Mouse (Mus musculus) Patski (cell line): Measurements from ENCODE around the gene Klra2. TPM values are rescaled to one million over a fixed set of nuclear protein-coding genes. Genes with fewer than 3 reads are reported as not detected.

Experiments used
- ATAC-seq: fragments of 100-300 bp; one replicate; pipeline ENCODE4 v1.8.0; 2021
- CTCF ChIA-PET: fragments of 350-600 bp; sonication (Branson Sonifier 250); formaldehyde crosslinking; loops from one replicate; lab custom pipeline; 2022; ENCODE audit warnings: inconsistent platforms; lab: Charles Lee
- POLR2A ChIA-PET: fragments of 350-600 bp; sonication (Branson Sonifier 250); formaldehyde crosslinking; loops from one replicate; lab custom pipeline; 2022; ENCODE audit warnings: antibody characterized with exemption, inconsistent platforms; lab: Charles Lee
- DNase-seq: peaks from one replicate; pipeline ENCODE4 v3.0.0-alpha.2; 2011; ENCODE audit warnings: low read depth, low spot score
- H3K27me3 ChIP-seq: fragments of 371-371 bp; one replicate; pipeline ENCODE4 v1.5.1; 2021
- CTCF ChIP-seq: fragments of 100-300 bp; IDR thresholded peaks from one replicate; pipeline ENCODE4 v1.5.1; 2021
- in situ Hi-C: fragments of 300-500 bp; cut with MboI; formaldehyde crosslinking; loops from 3 replicates; pipeline ENCODE4 v1.11.1; 2018; ENCODE audit warnings: low pct_unique_long_range_greater_than_20kb, mixed read lengths
- polyA plus RNA-seq: library from polyadenylated mRNA; unstranded; gene quantifications from one replicate; pipeline ENCODE4 v1.2.3, GENCODE M21; 2021

Gene Klra2
- polyA plus RNA-seq, 1 experiment from 2014 or later = 0.24 TPM

GRCm38 (mm10) chr6:131269599-131269998 lies 22.4 kb upstream of the Klra2 start:
- ChIA-PET CTCF (no interaction called here), POLR2A (no interaction called here)
- ATAC-seq (no peak), DNase-seq (no peak)
- no peaks in the 10 kb centered on the region for H3K27me3 ChIP-seq
- in situ Hi-C loops = no loop called here
- TF ChIP-seq CTCF = no peak

- ChIA-PET POLR2A (no interaction called here), CTCF (no interaction called here)
- DNase-seq = no peak
- in situ Hi-C loops = no loop called here
- H3K27me3 ChIP-seq = no peaks in the 10 kb centered on the region
- TF ChIP-seq CTCF = no peak
- ATAC-seq = no peak
These were observed 17.0 kb upstream of the Klra2 start for GRCm38 (mm10) chr6:131264175-131264574.

DNA sequence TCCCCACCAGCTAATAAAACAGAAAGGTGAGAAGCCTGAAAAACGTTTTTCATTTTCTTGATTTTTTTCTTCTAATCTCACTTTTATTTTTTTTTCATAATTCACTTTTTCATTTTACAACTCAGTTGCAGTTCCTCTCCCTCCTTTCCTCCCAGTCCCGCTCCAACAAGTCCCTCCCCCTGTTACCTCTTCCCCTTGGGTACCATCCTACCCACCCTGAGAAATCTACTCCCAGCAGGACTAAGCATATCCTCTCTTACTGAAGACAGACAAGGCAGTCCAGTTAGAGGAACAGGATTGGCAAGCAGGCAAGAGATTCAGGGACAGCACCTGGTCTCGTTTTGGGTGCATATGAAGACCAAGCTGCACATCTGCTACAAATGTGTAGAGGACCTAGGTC lies 15.6 kb upstream of the Klra2 start:
- no peaks in the 10 kb centered on the region for H3K27me3 ChIP-seq
- ATAC-seq = no peak
- in situ Hi-C loops = no loop called here
- DNase-seq = no peak
- CTCF ChIA-PET = no interaction called here
- POLR2A ChIA-PET = no interaction called here
- TF ChIP-seq CTCF = no peak

DNA sequence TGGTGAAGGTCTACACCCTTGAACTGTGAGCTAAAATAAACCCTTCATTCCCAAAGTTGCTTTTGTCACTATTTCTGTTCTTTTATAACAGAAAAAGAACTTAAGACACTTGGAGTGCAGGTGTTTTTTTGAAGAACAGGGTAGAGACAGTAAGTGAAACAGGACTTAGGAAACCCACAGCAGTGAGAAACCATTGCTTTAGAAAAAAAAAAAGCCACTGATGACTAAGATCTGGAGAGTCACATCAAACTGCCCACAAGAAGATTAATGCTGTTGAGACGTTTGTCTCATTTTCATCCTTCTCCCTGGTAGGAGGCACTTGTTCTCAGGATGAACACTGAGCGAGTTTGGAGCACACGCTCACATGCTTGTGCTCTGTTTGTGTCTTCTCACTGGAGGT lies 14.8 kb upstream of the Klra2 start:
- ATAC-seq (no peak), DNase-seq (no peak)
- CTCF ChIA-PET = interaction anchor here (0.9 kb wide), 1 partner anchor 15 kb away, joined by 3 read pairs; no protein-coding TSS in a partner anchor
- in situ Hi-C loops = no loop called here
- POLR2A ChIA-PET = no interaction called here
- H3K27me3 ChIP-seq = no peaks in the 10 kb centered on the region
- TF ChIP-seq CTCF = no peak

GRCm38 (mm10) chr6:131245081-131245480 lies 2.1 kb downstream of the Klra2 start:
- in situ Hi-C loops = no loop called here
- ChIA-PET POLR2A (no interaction called here), CTCF (no interaction called here)
- ATAC-seq (no peak), DNase-seq (no peak)
- H3K27me3 ChIP-seq = no peaks in the 10 kb centered on the region
- TF ChIP-seq CTCF = no peak

Other genes with a start within 250 kb of the Klra2 start
- 32.9 TPM for gene Magohb, start 45.9 kb upstream of the Klra2 start, polyA plus RNA-seq
- gene Styk1, start 106.2 kb upstream of the Klra2 start, polyA plus RNA-seq = 5.5 TPM
- gene Ybx3, start 141.1 kb upstream of the Klra2 start, polyA plus RNA-seq = 202 TPM
- not detected for gene 5430401F13Rik, start 239.0 kb upstream of the Klra2 start, polyA plus RNA-seq
- not detected for gene Gm6619, start 239.0 kb upstream of the Klra2 start, polyA plus RNA-seq